Mouse (Mus musculus): ENCODE measurements around the gene Txndc15. TPM values are rescaled to one million over a fixed set of nuclear protein-coding genes. Genes with fewer than 3 reads are reported as not detected.
"Not testable (repeated sequence)": the region's sequence is repeated elsewhere in the genome, so short reads cannot be mapped to it uniquely, and the experiment has no call there.

Gene Txndc15
- total RNA-seq (2021) (10 to 100 TPM; 53.5 to 81.2 TPM), polyA plus RNA-seq (2012; rRNA removed) (72.3 and 73.9 TPM in 2 replicates)
- long read RNA-seq, transcript Txndc15-201 (5 exons, 1,527 nt): major isoform, 124 of 135 reads
- long read RNA-seq, partial matches to known transcripts: 1 of 135 reads
- long read RNA-seq, other reads (novel, unspliced or antisense): 10 of 135 reads

DNA sequence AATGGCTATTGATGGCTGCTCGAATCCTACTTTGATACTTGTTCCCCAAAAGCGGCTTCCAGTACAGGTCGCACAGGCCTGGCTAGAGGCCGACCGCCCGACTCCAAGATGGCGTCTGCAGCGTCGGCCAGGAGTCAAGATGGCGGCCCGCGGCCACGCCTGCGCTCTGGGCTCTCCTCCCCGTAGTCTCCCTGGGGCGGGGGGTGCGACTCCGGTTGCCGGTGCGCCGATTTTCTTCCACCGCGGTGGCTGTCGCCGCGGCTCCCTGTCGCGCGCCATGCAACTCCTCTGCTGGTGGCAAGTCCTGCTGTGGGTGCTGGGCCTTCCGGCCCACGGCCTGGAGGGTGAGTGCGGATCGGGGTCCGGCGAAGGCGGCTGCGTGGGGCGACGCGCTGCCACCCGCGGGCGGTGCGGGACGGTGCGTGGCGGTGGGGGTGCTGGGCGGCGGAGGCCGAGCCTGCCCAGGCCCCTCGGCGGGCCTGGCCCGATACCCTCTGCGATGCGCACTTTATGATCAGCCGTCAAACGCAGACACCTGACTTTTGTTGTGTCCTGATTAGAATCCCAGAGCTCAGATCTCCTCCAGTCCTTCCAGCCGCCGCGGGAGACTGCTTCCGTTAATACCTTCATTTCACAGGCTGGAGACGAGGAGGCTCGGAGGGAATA lies at the start of gene Txndc15:
Gene Txndc15 (plus strand): TSS at position 150 of the 666 bp plus-strand sequence.
- peak; percentile 95 for DNase-seq

DNA sequence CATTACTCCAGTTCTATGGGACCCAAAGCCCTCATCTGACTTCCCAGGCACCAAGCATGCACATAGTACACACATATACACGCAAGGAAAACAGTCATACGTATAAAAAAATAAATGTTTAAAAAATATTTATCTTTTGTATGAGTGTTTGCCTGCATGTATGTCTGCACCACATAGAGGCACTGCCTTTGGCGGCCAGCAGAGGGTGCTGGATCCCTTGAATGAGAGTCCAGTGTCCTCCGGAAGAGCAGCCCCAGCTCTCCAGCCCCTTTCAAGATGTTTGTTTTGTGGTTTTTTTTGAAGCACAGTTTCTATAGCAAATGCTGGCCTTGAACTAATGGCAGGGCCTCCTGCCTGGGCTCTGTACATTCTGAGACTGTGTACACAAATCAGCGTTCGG lies 45.9 kb upstream of the Txndc15 start:
- peak; percentile 44 for DNase-seq

DNA sequence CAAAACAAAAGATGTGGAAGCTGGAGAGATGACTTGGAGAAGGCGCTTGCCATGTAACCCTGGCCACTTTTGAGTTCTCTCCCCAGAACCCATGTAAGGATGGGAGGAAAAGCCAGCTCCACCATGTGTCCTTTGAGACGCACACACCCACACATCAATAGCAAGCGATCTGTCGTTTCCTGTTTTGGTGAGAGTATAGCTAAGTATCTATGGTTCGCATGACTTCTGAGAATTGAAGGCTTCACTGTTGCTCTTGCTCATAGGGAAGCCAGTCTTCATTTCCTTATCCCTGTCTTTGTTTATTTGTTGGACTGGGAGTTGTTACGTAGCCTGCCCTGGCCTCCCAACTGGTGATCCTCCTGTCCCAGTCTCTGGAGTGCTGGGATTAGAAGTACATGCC lies 41.7 kb upstream of the Txndc15 start:
- DNase-seq: no peak

DNA sequence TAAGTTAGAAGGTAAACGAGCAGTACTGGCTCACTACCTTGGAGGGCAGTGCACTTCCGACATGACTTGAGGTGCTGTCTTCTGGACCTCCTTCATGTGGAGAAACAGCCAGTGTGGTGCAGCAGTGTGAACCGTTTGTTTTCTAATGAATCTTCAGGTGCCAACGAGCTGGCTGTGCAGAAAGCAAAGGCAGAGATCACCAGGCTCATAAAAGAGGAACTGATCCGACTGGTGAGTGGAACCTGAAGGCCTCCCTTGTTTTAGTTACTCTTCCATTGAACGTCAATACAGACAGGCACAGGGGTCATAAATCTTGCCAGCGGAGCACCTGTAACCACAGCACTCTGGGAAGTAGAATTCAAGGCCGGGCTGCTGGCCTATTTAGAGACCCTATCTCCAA lies 37.1 kb upstream of the Txndc15 start:
- DNase-seq: no peak

DNA sequence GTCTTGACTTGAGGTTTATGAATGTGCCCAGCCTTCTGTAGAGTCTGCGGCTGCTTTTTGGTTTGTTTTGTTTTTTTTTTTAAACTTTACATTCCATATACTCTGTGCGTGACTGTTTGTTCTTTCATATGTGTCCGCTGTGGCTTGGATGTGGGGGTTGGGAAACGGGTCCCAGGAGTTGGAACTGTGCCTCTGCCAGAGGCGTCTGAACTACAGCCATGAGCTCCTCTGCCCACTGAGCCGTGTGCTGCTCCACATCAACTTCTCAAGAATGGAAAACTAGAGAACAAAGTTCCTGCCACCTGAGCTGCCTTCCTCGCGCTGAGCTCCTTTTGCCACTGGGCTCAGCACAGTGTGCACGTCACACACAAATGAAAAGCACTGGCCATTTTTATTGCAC lies 32.2 kb upstream of the Txndc15 start:
- DNase-seq: no peak

DNA sequence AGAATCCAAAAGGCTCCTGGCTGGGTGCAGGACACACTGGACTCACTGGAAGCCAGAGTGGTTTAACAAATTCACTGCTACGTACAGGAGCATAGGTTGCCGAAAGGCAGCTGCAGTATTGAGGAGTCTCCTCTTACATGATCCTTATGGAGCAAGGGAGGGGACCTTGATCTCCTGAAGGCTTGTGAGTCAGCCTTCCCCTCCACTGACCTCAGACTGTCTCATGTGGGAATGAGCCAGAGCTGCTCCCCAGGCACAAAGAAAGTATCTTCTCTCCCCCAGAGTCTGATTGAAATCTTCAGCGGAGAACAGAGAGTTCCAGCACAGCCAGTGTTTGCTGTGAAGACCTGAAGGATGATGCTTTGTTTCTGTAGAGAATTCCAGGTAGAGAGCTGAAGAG lies 30.9 kb upstream of the Txndc15 start:
- DNase-seq: peak; percentile 64

DNA sequence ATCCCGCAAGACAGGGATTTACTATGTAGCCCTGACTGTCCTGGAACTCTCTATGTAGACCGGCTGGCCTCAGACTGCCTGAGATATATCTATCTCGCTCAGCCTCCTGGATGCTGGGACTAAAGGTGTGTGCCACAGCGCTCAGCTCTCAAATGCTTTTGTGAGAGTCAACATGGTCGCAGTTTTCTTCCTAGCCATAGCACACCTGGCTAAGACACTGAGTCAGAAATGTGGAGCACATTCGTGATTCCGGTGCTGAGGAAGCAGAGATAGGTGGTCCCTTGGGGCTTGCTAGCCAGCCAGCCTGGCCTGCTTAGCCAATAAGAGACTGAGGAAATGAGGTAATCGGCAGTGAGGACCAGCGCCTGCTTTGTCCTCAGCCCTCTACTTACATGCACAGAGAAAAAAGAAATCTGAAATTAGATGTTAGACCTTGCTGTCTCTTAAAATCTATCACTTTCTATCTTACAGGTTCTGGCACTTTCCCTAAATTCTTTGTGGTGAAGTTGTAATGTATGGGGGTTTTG lies 28.3 kb upstream of the Txndc15 start:
- no peak for DNase-seq

DNA sequence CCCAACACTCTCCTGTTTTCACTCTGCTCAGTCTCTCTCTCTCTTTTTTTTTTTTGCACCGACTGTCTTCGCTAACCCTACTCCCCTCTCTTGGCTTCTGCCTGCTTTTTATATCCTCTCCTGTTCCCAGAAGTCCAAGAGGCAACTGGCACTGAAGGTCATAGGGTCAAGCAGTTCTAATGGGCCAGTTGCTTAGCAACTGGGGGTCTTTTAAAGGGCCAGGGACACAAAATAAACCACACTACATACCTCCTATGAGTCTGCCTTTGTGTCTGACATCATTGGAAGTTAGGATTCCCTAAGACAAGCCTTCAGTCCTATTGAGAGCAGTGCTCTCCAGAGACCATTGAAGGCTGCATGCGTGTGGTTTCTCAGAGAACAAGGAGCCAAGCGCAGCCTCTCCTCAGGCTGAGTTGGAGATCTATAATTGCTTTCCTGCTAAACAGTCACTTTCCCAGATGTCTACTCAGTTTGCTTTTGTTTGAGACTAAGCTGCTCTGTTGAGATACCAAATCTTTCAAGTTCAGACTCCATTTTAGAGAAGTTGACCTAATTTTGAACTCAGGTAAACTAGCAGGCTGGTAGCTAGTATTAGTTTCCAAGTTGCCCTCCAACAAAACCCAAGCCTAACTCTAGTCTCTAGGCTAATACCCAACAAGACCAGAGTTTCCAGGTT lies 26.4 kb upstream of the Txndc15 start:
- DNase-seq: no peak

DNA sequence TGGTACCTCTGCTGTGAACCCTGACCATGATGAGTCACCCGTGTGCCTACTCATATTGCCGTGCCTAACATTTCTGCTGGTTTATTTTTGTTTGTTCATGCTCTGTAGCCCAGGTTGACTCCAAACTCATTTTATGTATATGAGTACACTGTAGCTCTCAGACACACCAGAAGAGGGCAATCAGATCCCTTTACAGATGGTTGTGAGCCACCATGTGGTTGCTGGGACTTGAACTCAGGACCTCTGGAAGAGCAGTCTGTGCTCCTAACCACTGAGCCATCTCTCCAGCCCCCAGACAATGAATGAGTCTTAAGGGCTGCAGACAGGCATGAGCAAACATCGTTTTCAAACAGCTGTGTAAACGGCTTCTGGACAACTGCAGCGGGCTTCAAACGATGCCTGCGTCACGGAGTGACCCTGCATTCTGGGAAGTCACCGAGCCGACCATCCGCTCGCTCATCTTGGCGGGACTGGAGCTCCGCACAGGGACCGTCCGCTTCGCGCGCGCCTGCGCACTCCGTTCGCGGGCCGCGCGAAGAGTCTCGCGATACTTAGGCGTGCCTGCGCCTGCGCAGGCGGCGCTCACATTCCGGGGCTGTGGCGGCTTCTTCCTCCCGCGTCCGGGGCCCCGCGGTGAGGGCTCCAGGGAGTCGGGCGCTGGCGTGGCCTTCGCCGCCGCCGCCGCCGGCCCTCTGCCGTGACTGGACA lies 21.8 kb upstream of the Txndc15 start, which contains the start of gene B230219D22Rik:
Gene B230219D22Rik (plus strand): TSS at position 590 of the 708 bp plus-strand sequence.
- peak; percentile 94 for DNase-seq

DNA sequence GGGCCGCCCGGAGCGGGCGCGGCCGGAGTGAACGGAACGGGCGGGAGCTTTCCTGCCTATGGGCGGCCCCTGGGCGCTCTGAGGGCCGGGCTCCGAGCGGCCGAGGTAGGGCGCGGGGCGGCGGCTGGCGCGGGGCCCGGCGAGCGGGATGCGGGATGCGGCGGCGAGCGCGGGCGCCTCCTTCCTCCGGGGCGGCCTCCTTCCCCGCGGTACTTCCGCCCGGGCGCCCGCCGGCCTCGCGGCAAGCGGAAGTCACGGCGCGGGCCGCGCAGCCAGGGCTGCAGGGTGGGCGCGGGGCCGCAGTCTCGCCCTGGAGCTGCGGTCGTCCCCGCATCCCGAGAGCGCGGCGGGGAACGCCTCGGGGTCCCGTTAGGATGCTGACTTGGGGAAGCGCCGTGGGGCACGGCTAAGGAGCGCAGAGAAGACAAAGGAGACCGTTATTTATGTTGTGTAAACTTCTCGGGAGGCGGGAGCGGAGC lies 21.2 kb upstream of the Txndc15 start:
- DNase-seq: no peak

DNA sequence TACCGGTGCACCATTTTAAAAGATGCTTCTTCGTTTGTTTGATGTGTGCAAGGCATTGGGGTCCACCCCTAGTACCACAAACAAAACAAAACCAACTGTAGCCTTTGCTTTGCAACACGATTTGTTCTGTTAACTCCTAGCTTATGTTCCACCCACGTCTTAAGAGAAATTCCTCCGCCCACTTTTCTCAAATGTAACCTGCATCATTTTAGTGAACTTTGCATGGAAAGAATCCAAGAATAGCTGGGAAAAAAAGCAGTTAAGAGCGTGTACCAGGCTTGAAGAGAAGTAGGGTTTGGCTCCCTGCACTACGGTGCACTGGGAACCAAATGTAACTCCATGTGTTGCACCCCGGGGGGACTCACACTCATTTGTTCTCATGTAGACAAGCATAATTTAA lies 20.3 kb upstream of the Txndc15 start:
- DNase-seq: no peak

DNA sequence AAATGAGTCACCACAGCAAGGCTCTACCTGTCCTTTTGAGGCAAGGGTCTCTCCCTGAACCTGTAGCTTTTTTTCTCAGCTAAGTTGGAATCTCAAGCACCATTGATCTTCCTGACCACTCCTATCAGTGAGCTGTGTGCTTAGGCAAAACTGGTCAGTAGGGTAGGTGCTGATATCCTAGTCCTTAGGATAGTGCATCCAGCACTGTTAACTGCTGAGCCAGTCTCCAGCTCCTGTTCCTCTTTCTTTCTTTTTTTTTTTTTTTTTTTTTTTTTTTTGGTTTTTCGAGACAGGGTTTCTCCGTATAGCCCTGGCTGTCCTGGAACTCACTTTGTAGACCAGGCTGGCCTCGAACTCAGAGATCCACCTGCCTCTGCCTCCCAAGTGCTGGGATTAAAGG lies 18.5 kb upstream of the Txndc15 start:
- DNase-seq: not testable (repeated sequence)

DNA sequence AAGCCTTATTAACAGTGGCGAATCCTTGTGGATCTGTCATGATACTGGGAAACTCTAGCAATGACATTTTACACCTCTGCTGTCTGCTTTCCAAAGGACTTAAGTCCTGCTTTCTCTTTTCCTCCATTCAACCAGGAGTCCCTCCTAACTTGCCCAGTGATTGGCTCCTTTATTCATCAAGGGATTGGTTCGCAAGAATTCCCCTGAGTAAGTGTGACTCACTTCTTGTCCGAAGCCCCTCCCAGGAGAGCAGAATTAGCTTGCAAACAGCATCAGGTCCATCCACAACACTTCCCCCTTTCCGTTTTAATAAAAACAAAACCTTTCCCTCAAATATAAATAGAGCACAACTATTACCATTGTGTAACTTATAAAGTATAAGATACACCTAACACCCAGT lies 10.1 kb upstream of the Txndc15 start:
- DNase-seq: no peak

DNA sequence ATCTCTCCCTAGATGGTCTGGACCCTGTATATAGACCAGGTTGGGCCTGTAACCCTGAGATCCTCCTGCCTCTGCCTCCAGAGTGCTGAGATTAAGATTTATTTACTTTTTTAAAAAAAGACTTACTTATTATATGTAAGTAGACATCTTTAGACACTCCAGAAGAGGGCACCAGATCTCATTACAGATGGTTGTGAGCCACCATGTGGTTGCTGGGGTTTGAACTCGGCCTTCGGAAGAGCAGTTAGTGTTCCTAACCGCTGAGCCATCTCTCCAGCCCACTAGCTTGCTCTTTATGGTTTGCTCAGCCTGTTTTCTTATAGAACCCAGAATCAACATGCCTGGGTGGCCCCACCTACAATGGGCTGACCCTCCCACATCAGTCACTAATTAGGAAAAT lies 1.6 kb upstream of the Txndc15 start:
- DNase-seq: no peak

DNA sequence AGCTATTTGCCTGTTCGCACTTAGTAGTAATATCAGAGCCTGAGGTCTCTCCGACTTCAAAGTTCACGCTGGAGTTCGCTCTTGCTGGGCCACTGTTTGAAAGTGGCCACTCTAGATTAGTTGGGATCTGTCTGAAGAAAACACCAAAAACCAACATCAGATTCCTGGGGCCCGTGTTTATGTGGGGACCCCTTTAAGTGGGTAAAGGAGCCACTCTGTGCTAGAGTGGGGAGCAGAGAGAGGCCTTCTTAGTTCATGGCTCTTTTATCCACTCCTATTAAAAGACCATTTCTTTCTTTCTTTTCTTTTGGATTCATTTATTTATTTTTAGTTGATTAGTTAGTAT lies 690 bp downstream of the Txndc15 start:
- DNase-seq: no peak

DNA sequence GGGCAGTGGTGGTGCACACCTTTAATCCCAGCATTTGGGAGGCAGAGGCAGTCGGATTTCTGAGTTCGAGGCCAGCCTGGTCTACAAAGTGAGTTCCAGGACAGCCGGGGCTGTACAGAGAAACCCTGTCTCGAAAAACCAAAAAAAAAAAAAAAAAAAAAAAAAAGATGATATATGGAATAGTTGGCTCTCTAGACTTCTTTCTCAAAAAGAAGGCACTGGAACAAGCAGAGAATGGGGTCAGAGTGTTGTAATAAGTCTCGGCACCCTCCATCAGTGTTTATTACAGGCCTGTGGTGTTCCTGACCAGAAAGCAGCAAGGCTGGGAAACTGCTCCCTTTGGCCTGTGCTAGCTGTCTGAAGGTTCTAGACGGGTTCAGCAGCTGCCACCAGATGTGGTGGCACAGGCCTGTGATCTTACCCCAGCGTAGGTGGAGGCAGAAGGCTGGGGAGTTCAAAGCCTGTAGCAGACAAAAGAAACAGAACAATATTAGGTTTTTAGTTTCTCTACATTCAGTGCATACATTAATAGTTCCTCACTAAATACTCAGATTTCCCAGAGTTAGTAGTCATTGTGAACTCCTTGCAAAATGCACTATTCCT lies 1.6 kb downstream of the Txndc15 start:
- DNase-seq: no peak

DNA sequence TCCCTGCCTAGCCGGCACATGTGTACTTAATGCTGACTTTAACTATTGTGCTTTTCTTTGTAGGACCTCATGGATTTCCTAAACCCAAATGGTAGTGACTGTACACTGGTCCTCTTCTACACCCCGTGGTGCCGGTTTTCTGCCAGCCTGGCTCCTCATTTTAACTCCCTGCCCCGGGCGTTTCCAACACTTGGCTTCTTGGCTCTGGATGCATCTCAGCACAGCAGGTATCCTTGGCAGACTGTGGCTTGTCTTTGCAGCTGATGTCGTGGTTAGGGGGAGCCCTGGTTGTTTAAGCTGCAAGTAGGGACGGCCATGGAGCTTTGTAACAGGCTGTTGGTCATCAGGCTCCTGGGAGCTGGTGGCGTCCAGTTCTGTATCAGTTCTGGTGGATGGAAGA lies 7.1 kb downstream of the Txndc15 start:
- no peak for DNase-seq

DNA sequence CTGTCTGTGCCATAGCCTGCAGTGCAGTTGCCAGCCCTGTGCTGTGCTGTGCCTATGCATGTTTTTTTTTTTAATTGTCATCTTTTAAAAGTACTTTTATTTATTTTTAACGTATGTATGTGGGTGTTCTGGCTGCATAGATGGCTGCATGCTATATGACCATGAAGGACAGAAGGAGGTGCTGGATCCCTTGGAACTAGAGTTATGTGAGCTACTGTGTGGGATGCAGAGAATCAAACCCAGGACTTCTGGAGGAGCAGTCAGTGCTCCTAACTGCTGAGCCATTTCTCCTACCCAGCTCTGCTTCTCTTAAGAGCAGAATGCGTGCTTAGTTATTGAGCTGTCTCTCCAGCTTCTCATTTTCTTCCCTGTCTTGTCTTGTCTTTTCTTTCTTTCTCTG lies 7.5 kb downstream of the Txndc15 start:
- DNase-seq: no peak

DNA sequence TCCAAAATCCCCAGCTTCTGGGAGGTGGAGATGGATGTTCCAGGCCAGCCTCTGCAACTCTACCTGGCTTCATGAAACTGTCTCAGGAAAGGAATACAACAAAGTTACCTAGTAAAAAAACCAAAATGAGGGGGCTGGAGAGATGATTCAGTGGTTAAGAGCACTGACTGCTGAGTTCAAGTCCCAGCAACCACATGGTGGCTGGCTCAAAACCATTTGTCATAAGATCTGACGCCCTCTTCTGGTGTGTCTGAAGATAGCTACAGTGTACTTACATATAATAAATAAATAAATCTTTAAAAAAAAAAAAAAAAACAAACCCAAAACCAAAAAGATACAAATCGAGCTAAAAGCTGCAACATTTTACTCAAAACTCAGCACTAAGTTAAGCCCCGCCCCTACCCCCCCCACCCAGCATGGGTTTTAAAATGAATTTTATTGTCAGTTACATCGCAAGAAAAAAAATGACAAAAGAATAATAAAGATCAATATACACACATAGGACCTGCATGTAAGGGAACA lies 12.2 kb downstream of the Txndc15 start:
- peak; percentile 13 for DNase-seq

DNA sequence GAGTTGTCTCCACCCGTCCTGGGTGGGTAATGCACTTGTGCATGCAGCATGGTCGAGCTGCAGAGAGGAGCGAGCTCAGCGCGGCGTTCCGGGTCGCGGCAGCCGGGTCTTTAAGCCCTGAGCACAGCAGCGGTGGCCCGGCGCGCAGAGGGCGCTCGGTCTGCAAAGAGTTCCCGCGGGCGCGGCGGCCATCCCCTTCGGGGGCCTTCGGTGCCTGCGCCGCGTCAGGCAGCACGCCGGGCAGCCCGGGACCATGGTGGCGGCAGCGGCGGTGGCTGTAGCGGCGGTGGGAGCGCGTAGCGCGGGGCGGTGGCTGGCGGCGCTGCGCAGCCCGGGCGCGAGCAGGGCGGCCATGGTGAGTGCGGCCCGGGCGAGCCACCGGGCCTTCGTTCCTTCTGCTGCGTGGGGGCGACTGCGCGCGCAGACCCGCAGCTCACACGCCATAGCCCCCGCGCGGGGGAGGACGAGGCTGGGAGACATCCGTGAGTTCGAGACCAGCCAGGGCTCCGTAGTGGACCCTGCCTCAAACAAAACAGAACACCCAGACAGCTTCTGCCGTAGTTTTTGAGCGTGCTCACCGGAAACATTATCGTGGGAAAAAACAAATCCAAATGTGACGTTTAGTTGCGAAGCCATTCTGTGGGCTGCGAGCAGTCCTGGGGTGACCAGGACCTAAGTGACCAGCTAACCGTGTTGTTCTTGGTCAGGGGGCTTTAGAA lies 12.8 kb downstream of the Txndc15 start, which contains the start of gene Pcbd2:
Gene Pcbd2 (plus strand): TSS at position 249 of the 719 bp plus-strand sequence.
- DNase-seq: peak; percentile 94

DNA sequence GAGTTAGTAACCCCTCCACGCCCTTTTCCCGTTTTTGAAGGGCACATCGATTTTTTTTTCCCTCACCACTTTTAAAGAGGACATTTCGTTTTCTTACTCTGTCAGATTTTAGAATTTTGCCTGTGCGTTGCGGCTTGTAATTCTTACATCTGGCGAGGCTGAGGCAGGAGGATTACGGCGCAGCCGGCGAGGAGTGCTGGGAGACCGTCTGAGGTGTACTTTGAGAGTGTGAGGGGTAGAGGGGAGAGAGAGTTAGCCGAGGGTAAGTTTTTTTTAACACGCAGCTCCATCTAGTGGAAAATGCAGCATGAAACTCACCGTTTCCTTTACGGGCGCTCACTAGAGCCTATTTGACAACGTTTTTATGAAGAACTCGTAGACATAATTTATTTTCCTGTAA lies 13.4 kb downstream of the Txndc15 start:
- DNase-seq: peak; percentile 75
